8 mouse cellular contexts compared by ENCODE assay signal in the genomic region with DNA sequence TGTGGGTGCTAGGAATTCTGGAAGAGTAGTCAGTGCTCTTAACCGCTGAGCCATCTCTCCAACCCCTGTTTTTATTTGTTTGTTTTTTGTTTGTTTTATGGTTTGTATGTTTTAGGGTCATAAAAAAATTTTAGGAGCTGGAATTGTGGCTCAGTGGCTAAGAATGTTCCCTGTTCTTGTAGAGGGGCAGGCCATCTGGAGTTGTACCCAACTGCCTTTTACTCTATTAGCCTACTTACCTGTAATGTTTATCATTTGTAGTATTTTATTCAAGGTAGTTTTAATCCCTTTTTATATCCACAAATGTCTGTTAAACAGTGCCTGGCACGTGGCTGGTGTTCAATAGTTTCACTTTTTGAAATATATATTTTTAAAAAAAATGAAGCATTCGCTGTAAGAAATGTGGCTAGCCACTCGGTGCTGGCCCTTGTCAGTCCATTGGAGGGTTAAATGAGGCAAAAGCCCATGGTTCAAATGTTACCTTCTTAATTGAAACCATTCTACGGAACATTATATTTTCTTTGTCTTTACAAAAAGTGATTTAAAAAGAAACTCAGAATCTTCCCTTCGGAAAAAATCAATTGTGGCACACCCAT. TPM values are rescaled to one million over a fixed set of nuclear protein-coding genes. Genes with fewer than 3 reads are reported as not detected.
DNase-seq lines count a peak whose midpoint lies in the region; ATAC-seq and TF ChIP-seq lines count a peak whose summit lies in the region.

No protein-coding gene starts in this region.

- H3K9ac ChIP-seq in limb, embryonic 15.5 days, result no peak overlapping the region
- H3K9ac ChIP-seq in stomach, embryonic 16.5 days (ENCODE audit: low read length), result peak overlapping the region; percentile 60

- no peaks in the 10 kb centered on the region for H3K36me3 ChIP-seq in testis, adult 2 months (ENCODE audit: control insufficient read depth, insufficient read depth, low read length)
- no peaks in the 10 kb centered on the region for H3K36me3 ChIP-seq in limb, embryonic 15.5 days
- no peaks in the 10 kb centered on the region for H3K36me3 ChIP-seq in stomach, embryonic 16.5 days (ENCODE audit: control insufficient read depth, insufficient read depth, low read length)

- peak overlapping the region; percentile 96 for H3K4me3 ChIP-seq in testis, adult 2 months (ENCODE audit: control insufficient read depth, low read depth, low read length)
- peak overlapping the region; percentile 98 for H3K4me3 ChIP-seq in limb, embryonic 15.5 days
- H3K4me3 ChIP-seq in stomach, embryonic 16.5 days (replicated peaks; ENCODE audit: low read length), result peak overlapping the region; percentile 99

- peak; percentile 16; the same call in 1 of the 2 replicates for ATAC-seq in limb, embryonic 15.5 days (ENCODE audit: insufficient number of reproducible peaks, low FRiP score, low TSS enrichment, low read depth)
- peak; percentile 5 for ATAC-seq in stomach, embryonic 16.5 days (ENCODE audit: insufficient read depth, low FRiP score)

- peak overlapping the region; percentile 42 for H3K4me2 ChIP-seq in limb, embryonic 15.5 days
- H3K4me2 ChIP-seq in stomach, embryonic 16.5 days (ENCODE audit: low read depth, low read length), result peak overlapping the region; percentile 44

- no peak overlapping the region for H3K27ac ChIP-seq in testis, adult 2 months (ENCODE audit: control insufficient read depth, insufficient read depth, low read depth, low read length)
- peak overlapping the region; percentile 97 for H3K27ac ChIP-seq in limb, embryonic 15.5 days
- peak overlapping the region; percentile 71 for H3K27ac ChIP-seq in stomach, embryonic 16.5 days (ENCODE audit: low read length)

- no peak for TF ChIP-seq CTCF in testis, adult 2 months (IDR thresholded peaks at IDR 0.05; ENCODE audit: control insufficient read depth, insufficient read depth, insufficient replicate concordance, low read depth, low read length)

- 14% methylated on average over 6 of the region's 6 CpGs for WGBS in limb, embryonic 15.5 days
- WGBS in stomach, embryonic 16.5 days, result 15% methylated on average over 6 of the region's 6 CpGs

- TF ChIP-seq POLR2A in testis, adult 2 months (IDR thresholded peaks at IDR 0.05; ENCODE audit: control insufficient read depth, low read depth, low read length), result no peak

- DNase-seq in cerebellum, adult 8-10 months, result peak; percentile 23
- no peak for DNase-seq in cerebellum, adult 11 months
- no peak for DNase-seq in testis, postnatal 10 days (ENCODE audit: low spot score)
- DNase-seq in urinary bladder, postnatal 14 days (ENCODE audit: low spot score), result no peak
- no peak for DNase-seq in B cell, adult 2 months

- peaks cover 5% of the 10 kb centered on the region for H3K4me1 ChIP-seq in testis, adult 2 months (ENCODE audit: control insufficient read depth, insufficient read depth, low read length)
- peaks cover 20% of the 10 kb centered on the region for H3K4me1 ChIP-seq in limb, embryonic 15.5 days
- peaks cover 13% of the 10 kb centered on the region for H3K4me1 ChIP-seq in stomach, embryonic 16.5 days (ENCODE audit: control insufficient read depth, insufficient read depth, low read length)

- no peaks in the 10 kb centered on the region for H3K27me3 ChIP-seq in testis, adult 2 months (ENCODE audit: control insufficient read depth, insufficient read depth, low read length)
- 0 out of 2 replicates have a peak, but pooled peaks cover 4% of the 10 kb centered on the region for H3K27me3 ChIP-seq in limb, embryonic 15.5 days
- H3K27me3 ChIP-seq in stomach, embryonic 16.5 days (ENCODE audit: control insufficient read depth, insufficient read depth, low read length), result no peaks in the 10 kb centered on the region

- H3K9me3 ChIP-seq in limb, embryonic 15.5 days, result no peaks in the 10 kb centered on the region
- H3K9me3 ChIP-seq in stomach, embryonic 16.5 days (replicated peaks; ENCODE audit: control insufficient read depth, low read length), result no peaks in the 10 kb centered on the region

RNA-seq across cellular contexts. Expression of a gene that starts 0.5 kb away (rescaled TPM):
- polyA plus RNA-seq in testis, adult 2 months (2012; rRNA removed), result 75.6 and 75.9 TPM in 2 replicates
- 103 and 111 TPM in 2 replicates for polyA plus RNA-seq in limb, embryonic 15.5 days (2015; fragmentation: Nextera tagmentation; extraction: Ambion mirVana)
- polyA plus RNA-seq in stomach, embryonic 16.5 days (2015; fragmentation: Nextera tagmentation; extraction: Ambion mirVana), result 108 and 122 TPM in 2 replicates

RNA-seq across cellular contexts. Expression of a gene that starts 27.2 kb away (rescaled TPM):
- polyA plus RNA-seq in testis, adult 2 months (2012; rRNA removed), result 6.5 and 6.9 TPM in 2 replicates
- 47.5 and 48.6 TPM in 2 replicates for polyA plus RNA-seq in limb, embryonic 15.5 days (2015; fragmentation: Nextera tagmentation; extraction: Ambion mirVana)
- polyA plus RNA-seq in stomach, embryonic 16.5 days (2015; fragmentation: Nextera tagmentation; extraction: Ambion mirVana), result 41.2 and 43.0 TPM in 2 replicates

RNA-seq across cellular contexts. Expression of a gene that starts 45.1 kb away (rescaled TPM):
- 0.52 and 5.1 TPM in 2 replicates for polyA plus RNA-seq in testis, adult 2 months (2012; rRNA removed)
- 39.0 and 44.4 TPM in 2 replicates for polyA plus RNA-seq in limb, embryonic 15.5 days (2015; fragmentation: Nextera tagmentation; extraction: Ambion mirVana)
- polyA plus RNA-seq in stomach, embryonic 16.5 days (2015; fragmentation: Nextera tagmentation; extraction: Ambion mirVana), result 550 and 609 TPM in 2 replicates
